Mouse (Mus musculus): ENCODE results near the gene Gm21885.

Gene Gm21885

GRCm38 (mm10) chr11:94268761-94269160 is 12.9 kb upstream of the Gm21885 start:
- DNase-seq (ENCODE audit: low read depth, low spot score) = no peak

GRCm38 (mm10) chr11:94269906-94270305 is 11.8 kb upstream of the Gm21885 start:
- DNase-seq (ENCODE audit: low read depth, low spot score) = no peak

- no peak for DNase-seq (ENCODE audit: low read depth, low spot score)
Observed at GRCm38 (mm10) chr11:94271015-94271414, 10.7 kb upstream of the Gm21885 start.

GRCm38 (mm10) chr11:94272960-94273927 is 8.4 kb upstream of the Gm21885 start:
- DNase-seq (ENCODE audit: low read depth, low spot score) = no peak

- DNase-seq (ENCODE audit: low read depth, low spot score) = peak; percentile 35
Observed at GRCm38 (mm10) chr11:94274206-94274867, 7.3 kb upstream of the Gm21885 start.

GRCm38 (mm10) chr11:94275226-94275625 is 6.4 kb upstream of the Gm21885 start:
- DNase-seq (ENCODE audit: low read depth, low spot score) = no peak

- no peak for DNase-seq (ENCODE audit: low read depth, low spot score)
Observed at GRCm38 (mm10) chr11:94275686-94276085, 6.0 kb upstream of the Gm21885 start.

- DNase-seq (ENCODE audit: low read depth, low spot score) = peak; percentile 96
Observed at GRCm38 (mm10) chr11:94276869-94277337, 4.8 kb upstream of the Gm21885 start.

- DNase-seq (ENCODE audit: low read depth, low spot score) = no peak
Observed at GRCm38 (mm10) chr11:94282291-94282690, 618 bp downstream of the Gm21885 start.

GRCm38 (mm10) chr11:94283536-94284099 is 1.9 kb downstream of the Gm21885 start:
- no peak for DNase-seq (ENCODE audit: low read depth, low spot score)

GRCm38 (mm10) chr11:94285886-94286574 is 4.4 kb downstream of the Gm21885 start:
- no peak for DNase-seq (ENCODE audit: low read depth, low spot score)

GRCm38 (mm10) chr11:94287105-94287504 is 5.4 kb downstream of the Gm21885 start:
- DNase-seq (ENCODE audit: low read depth, low spot score) = no peak

GRCm38 (mm10) chr11:94290062-94290740 is 8.5 kb downstream of the Gm21885 start:
- no peak for DNase-seq (ENCODE audit: low read depth, low spot score)

- DNase-seq (ENCODE audit: low read depth, low spot score) = no peak
Observed at GRCm38 (mm10) chr11:94294996-94295845, 13.5 kb downstream of the Gm21885 start.

- DNase-seq (ENCODE audit: low read depth, low spot score) = no peak
Observed at GRCm38 (mm10) chr11:94312733-94313132, 31.1 kb downstream of the Gm21885 start.

- no peak for DNase-seq (ENCODE audit: low read depth, low spot score)
Observed at GRCm38 (mm10) chr11:94314098-94314652, 32.5 kb downstream of the Gm21885 start.

- DNase-seq (ENCODE audit: low read depth, low spot score) = no peak
Observed at GRCm38 (mm10) chr11:94315308-94315707, 33.6 kb downstream of the Gm21885 start.

GRCm38 (mm10) chr11:94316528-94316927 is 34.9 kb downstream of the Gm21885 start:
- no peak for DNase-seq (ENCODE audit: low read depth, low spot score)

- DNase-seq (ENCODE audit: low read depth, low spot score) = no peak
Observed at GRCm38 (mm10) chr11:94317014-94317413, 35.3 kb downstream of the Gm21885 start.

GRCm38 (mm10) chr11:94317515-94317914 is 35.8 kb downstream of the Gm21885 start:
- no peak for DNase-seq (ENCODE audit: low read depth, low spot score)
